Mouse (Mus musculus) olfactory bulb, adult 2 months (tissue): ENCODE data around the gene Dmrt1.

Experiments used
- CTCF ChIP-seq: fragments of 200-500 bp; IDR thresholded peaks from 2 replicates; pipeline ENCODE4 v1.5.1; 2012; ENCODE audit warnings: low read depth, mild to moderate bottlenecking, low read length, moderate library complexity; ENCODE audit not compliant: insufficient read depth
- POLR2A ChIP-seq: fragments of 200-500 bp; IDR thresholded peaks from 2 replicates; pipeline ENCODE4 v1.6.1; 2012; ENCODE audit warnings: mild to moderate bottlenecking, low read depth, low read length, moderate library complexity; ENCODE audit not compliant: insufficient read depth

GRCm38 (mm10) chr19:25578358-25578757 is 72.9 kb downstream of the Dmrt1 start:
- TF ChIP-seq CTCF (no peak), POLR2A (no peak)
